Mouse (Mus musculus) stomach, embryonic 16.5 days (tissue): ENCODE results near the gene Zfp758. TPM values are rescaled to one million over a fixed set of nuclear protein-coding genes. Genes with fewer than 3 reads are reported as not detected.
"Not testable (repeated sequence)": the region's sequence is repeated elsewhere in the genome, so short reads cannot be mapped to it uniquely, and the experiment has no call there.

Experiments used
- ATAC-seq: fragments of 200-750 bp; cut with Nextera tagmentation; 2 replicates; pipeline ENCODE4 v1.8.0; 2017; ENCODE audit warnings: moderate number of reproducible peaks, moderate TSS enrichment; ENCODE audit not compliant: insufficient read depth, low FRiP score
- H3K27ac ChIP-seq: fragments of 300-500 bp; sonication (generic); 2 replicates; pipeline ENCODE4 v1.5.1; 2014; ENCODE audit warnings: low read length
- H3K27me3 ChIP-seq: fragments of 300-500 bp; sonication (generic); 2 replicates; pipeline ENCODE4 v1.6.1; 2014; ENCODE audit warnings: low read length, control low read depth, mixed read lengths; ENCODE audit not compliant: control insufficient read depth, insufficient read depth
- H3K36me3 ChIP-seq: fragments of 300-500 bp; sonication (generic); 2 replicates; pipeline ENCODE4 v1.6.1; 2014; ENCODE audit warnings: low read length; ENCODE audit not compliant: control insufficient read depth, insufficient read depth
- H3K4me1 ChIP-seq: fragments of 300-500 bp; sonication (generic); 2 replicates; pipeline ENCODE4 v1.6.1; 2014; ENCODE audit warnings: low read length, control low read depth, mixed read lengths; ENCODE audit not compliant: control insufficient read depth, insufficient read depth
- H3K4me2 ChIP-seq: fragments of 300-500 bp; sonication (generic); 2 replicates; pipeline ENCODE4 v1.6.1; 2014; ENCODE audit warnings: low read depth, low read length, mixed read lengths
- H3K4me3 ChIP-seq: fragments of 300-500 bp; sonication (generic); replicated peaks from 2 replicates; pipeline ENCODE4 v1.5.1; 2014; ENCODE audit warnings: mild to moderate bottlenecking, low read length
- H3K9ac ChIP-seq: fragments of 300-500 bp; sonication (generic); 2 replicates; pipeline ENCODE4 v1.6.1; 2014; ENCODE audit warnings: low read length
- H3K9me3 ChIP-seq: fragments of 300-500 bp; sonication (generic); replicated peaks from 2 replicates; pipeline ENCODE4 v1.6.1; 2016; ENCODE audit warnings: low read length, control low read depth; ENCODE audit not compliant: control insufficient read depth
- whole genome bisulfite sequencing: fragments of 180-500 bp; shearing (Covaris S2); extraction: QIAGEN DNeasy Blood & Tissue Kit; methylation state at CpG from one replicate; pipeline ENCODE4 v1.1.7; 2014; 5-methylcytosine and 5-hydroxymethylcytosine counted together
- polyA plus RNA-seq: library from polyadenylated mRNA; unstranded; fragments of >200 nt; fragmentation: Nextera tagmentation; extraction: Ambion mirVana; gene quantifications from 2 replicates; pipeline ENCODE4 v1.2.1, GENCODE M21; 2015

Zfp758 gene
- 9.4 and 12.0 TPM in 2 replicates for polyA plus RNA-seq

- peaks cover 11% of the 10 kb centered on the region for H3K4me1 ChIP-seq
- not testable (repeated sequence) for H3K9me3 ChIP-seq, H3K36me3 ChIP-seq, H3K27me3 ChIP-seq
- H3K4me2 ChIP-seq, result peak within 1 kb of the TSS; percentile 66
- peak within 1 kb of the TSS; percentile 85 for H3K27ac ChIP-seq
- H3K9ac ChIP-seq, result peak within 1 kb of the TSS; percentile 80
- ATAC-seq, result peak; percentile 99
- H3K4me3 ChIP-seq, result peak within 1 kb of the TSS; percentile 62
- WGBS, result under 1% methylated on average over 28 of the region's 43 CpGs
These were observed at the start of gene Zfp758, which contains the start of gene Zfp944 for GRCm38 (mm10) chr17:22361101-22361781. Gene Zfp758, plus strand, starts transcription at chr17:22361453. Gene Zfp944, minus strand, starts transcription at chr17:22361400.

GRCm38 (mm10) chr17:22314219-22314618 lies 47.0 kb upstream of the Zfp758 start:
- Histone ChIP-seq H3K4me3 (peak overlapping the region; percentile 64), H3K4me2 (peak overlapping the region; percentile 58), H3K9ac (peak overlapping the region; percentile 79), H3K27ac (peak overlapping the region; percentile 67; the same call in 1 of the 2 replicates)
- WGBS, result 0% methylated on average over 3 of the region's 3 CpGs
- not testable (repeated sequence) for H3K9me3 ChIP-seq, H3K4me1 ChIP-seq, H3K36me3 ChIP-seq, H3K27me3 ChIP-seq
- ATAC-seq, result peak; percentile 51; the same call in 1 of the 2 replicates

DNA sequence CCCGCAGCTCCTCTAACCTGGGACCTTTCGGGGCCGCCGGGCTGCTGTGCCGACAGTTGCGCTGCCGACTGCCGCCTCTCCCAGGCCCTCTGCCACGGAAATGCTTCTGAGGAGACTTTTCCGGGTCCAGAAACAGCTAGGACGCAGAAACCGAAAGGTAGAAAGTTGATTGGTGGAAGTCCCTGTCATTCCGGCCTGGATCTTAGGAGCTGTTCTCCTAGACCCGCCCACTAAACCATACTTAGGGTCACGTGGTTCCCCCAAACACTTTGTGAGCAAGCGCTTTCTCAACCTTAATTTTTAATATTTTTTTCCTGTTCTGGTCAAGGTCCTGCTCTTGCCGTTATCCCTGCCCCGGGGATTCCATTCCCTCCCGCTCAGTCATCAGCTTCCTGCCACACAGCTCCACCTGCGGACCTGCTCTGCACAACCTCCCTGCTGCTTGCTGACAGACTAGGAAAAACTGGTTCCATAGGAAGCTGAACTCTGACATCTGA lies 46.5 kb upstream of the Zfp758 start, which contains the start of gene CT030661.1:
Gene CT030661.1, minus strand, starts transcription at position 108 of the 497 bp plus-strand sequence.
- Histone ChIP-seq H3K9ac (peak within 1 kb of the TSS; percentile 79), H3K4me3 (peak within 1 kb of the TSS; percentile 64), H3K4me2 (peak within 1 kb of the TSS; percentile 58), H3K27ac (peak within 1 kb of the TSS; percentile 67; the same call in 1 of the 2 replicates)
- H3K4me1 ChIP-seq, H3K9me3 ChIP-seq, H3K27me3 ChIP-seq, H3K36me3 ChIP-seq: not testable (repeated sequence)
- WGBS, result 0% methylated on average over 20 of the region's 20 CpGs
- ATAC-seq, result peak; percentile 99

- 9% methylated on average over 2 of the region's 2 CpGs for WGBS
- H3K9ac ChIP-seq, result peak overlapping the region; percentile 68
- not testable (repeated sequence) for ATAC-seq, H3K9me3 ChIP-seq, H3K36me3 ChIP-seq, H3K27me3 ChIP-seq, H3K27ac ChIP-seq, H3K4me1 ChIP-seq
- peak overlapping the region; percentile 45 for H3K4me2 ChIP-seq
- H3K4me3 ChIP-seq, result peak overlapping the region; percentile 64
These were observed 46.0 kb upstream of the Zfp758 start for GRCm38 (mm10) chr17:22315247-22315646.

GRCm38 (mm10) chr17:22352794-22353193 lies 8.5 kb upstream of the Zfp758 start:
- ATAC-seq, result no peak
- Histone ChIP-seq H3K4me2 (no peak overlapping the region), H3K4me1 (no peaks in the 10 kb centered on the region), H3K36me3 (0 out of 2 replicates have a peak, but pooled peaks cover 4% of the 10 kb centered on the region), H3K9me3 (no peaks in the 10 kb centered on the region), H3K27ac (no peak overlapping the region), H3K9ac (no peak overlapping the region), H3K27me3 (no peaks in the 10 kb centered on the region), H3K4me3 (no peak overlapping the region)

GRCm38 (mm10) chr17:22360572-22360971 lies 681 bp upstream of the Zfp758 start:
- Histone ChIP-seq H3K4me2 (peak overlapping the region; percentile 66), H3K9ac (peak overlapping the region; percentile 72), H3K36me3 (0 out of 2 replicates have a peak, but pooled peaks cover 4% of the 10 kb centered on the region), H3K9me3 (0 out of 2 replicates have a peak, but pooled peaks cover 3% of the 10 kb centered on the region), H3K27me3 (no peaks in the 10 kb centered on the region), H3K27ac (no peak overlapping the region), H3K4me1 (peaks cover 11% of the 10 kb centered on the region), H3K4me3 (peak overlapping the region; percentile 62)
- ATAC-seq, result no peak
- WGBS, result 21% methylated on average over 5 of the region's 5 CpGs

- no peak for ATAC-seq
- 96% methylated on average over 3 of the region's 3 CpGs for whole genome bisulfite sequencing
- no peaks in the 10 kb centered on the region for H3K36me3 ChIP-seq
These were observed 2.6 kb downstream of the Zfp758 start for GRCm38 (mm10) chr17:22363895-22364294.

DNA sequence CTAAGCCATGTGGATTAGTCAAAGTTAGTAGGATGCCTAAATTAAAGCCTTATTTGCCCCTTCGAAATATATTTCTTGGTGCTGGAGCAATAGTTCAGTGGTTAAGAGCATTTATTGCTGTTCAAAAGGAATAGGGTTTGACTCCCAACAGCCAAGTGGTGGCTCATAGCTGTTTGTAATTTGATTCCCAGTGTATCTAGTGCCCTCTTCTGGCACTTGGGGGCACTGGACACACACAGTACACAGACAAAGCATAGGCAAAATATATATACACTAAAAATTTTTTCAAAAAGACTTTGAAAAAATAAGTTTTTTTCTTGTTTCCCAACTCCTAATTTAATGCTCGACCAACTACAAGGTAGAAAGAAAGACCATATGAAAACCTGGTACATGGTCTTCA lies 49.5 kb downstream of the Zfp758 start:
- H3K27ac ChIP-seq, result no peak overlapping the region
- H3K36me3 ChIP-seq, result no peaks in the 10 kb centered on the region
- H3K9me3 ChIP-seq, result no peaks in the 10 kb centered on the region
- H3K4me1 ChIP-seq, result no peaks in the 10 kb centered on the region
- H3K27me3 ChIP-seq, result no peaks in the 10 kb centered on the region
- 74% methylated on average over 2 of the region's 2 CpGs for WGBS
- no peak overlapping the region for H3K4me2 ChIP-seq
- ATAC-seq, result no peak
- no peak overlapping the region for H3K4me3 ChIP-seq
- no peak overlapping the region for H3K9ac ChIP-seq

More at GRCm38 (mm10) chr17:22363895-22364294, 2.6 kb downstream of the Zfp758 start:
- no peak overlapping the region for H3K9ac ChIP-seq
- no peak overlapping the region for H3K4me2 ChIP-seq
- H3K27ac ChIP-seq, result no peak overlapping the region
- H3K4me1 ChIP-seq, result peaks cover 11% of the 10 kb centered on the region
- H3K9me3 ChIP-seq, result 0 out of 2 replicates have a peak, but pooled peaks cover 3% of the 10 kb centered on the region
- no peaks in the 10 kb centered on the region for H3K27me3 ChIP-seq
- no peak overlapping the region for H3K4me3 ChIP-seq

GRCm38 (mm10) chr17:22417510-22417909 lies 56.3 kb downstream of the Zfp758 start:
- Histone ChIP-seq H3K4me3 (no peak overlapping the region), H3K36me3 (no peaks in the 10 kb centered on the region), H3K27me3 (no peaks in the 10 kb centered on the region), H3K9me3 (no peaks in the 10 kb centered on the region), H3K27ac (no peak overlapping the region), H3K4me2 (no peak overlapping the region), H3K9ac (no peak overlapping the region), H3K4me1 (no peaks in the 10 kb centered on the region)
- ATAC-seq, result no peak
- WGBS, result 2% methylated on average over 3 of the region's 3 CpGs
